Mouse (Mus musculus): Measurements from ENCODE around the gene Atp8a2. TPM values are rescaled to one million over a fixed set of nuclear protein-coding genes. Genes with fewer than 3 reads are reported as not detected.

Atp8a2 gene
- polyA plus RNA-seq, 1 experiment, result 0.36 TPM

DNA sequence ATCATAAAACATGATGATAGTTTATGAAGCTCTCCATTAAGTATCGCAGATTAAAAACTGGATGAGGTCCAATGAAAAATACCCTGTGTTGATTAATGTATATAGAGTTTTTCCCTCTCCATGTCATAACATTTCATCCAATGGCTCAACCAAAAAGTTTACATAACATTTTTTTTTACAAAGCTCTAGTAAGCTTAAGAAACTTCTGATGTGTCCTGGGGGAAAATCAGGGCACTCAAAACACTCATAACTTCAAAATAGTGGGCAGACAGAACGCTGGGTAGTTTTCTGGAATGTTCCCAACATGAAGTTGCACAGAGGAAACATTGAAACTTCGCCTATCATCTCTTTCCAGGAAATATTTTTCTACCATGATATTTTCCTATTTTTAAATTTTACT is 318.7 kb downstream of the Atp8a2 start:
- H3K27me3 ChIP-seq (replicated peaks; ENCODE audit: control insufficient read depth, insufficient read depth, low read length), result no peaks in the 10 kb centered on the region
- TF ChIP-seq CTCF (conservative IDR thresholded peaks at IDR 0.05; ENCODE audit: insufficient read depth, insufficient read length, low read depth, low read length) (no peak), POLR2A (IDR thresholded peaks at IDR 0.05; ENCODE audit: low read depth, low read length) (no peak)
- no peak overlapping the region for H3K27ac ChIP-seq (ENCODE audit: insufficient read depth, low read depth, low read length)
- H3K4me1 ChIP-seq (ENCODE audit: control insufficient read depth, insufficient read depth, low read length), result no peaks in the 10 kb centered on the region
- WGBS, result 82% methylated on average over 3 of the region's 3 CpGs
- H3K4me3 ChIP-seq (ENCODE audit: insufficient read depth, low read depth, low read length), result no peak overlapping the region
- DNase-seq, result no peak
- no peaks in the 10 kb centered on the region for H3K36me3 ChIP-seq (ENCODE audit: control insufficient read depth, insufficient read depth, low read length)

DNA sequence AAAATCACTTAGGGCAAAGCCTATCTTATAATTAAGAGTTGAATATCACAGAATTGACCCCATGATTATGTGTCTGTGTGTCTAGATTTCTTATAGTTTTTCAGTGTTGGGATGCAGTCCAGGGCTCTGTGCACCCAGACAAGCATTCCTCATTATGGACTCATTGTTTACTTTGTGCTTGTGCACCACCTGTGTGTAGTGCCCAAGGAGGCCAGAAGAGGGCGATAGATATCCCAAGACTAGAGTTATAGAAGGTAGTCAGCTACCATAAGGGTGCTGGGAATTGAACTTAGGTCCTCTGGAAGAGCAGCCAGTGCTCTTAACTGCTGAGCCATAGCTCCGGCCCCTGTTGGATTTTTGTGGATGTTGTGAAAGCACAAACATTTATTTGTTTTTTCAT is 320.5 kb downstream of the Atp8a2 start:
- Histone ChIP-seq H3K4me3 (ENCODE audit: insufficient read depth, low read depth, low read length) (no peak overlapping the region), H3K36me3 (ENCODE audit: control insufficient read depth, insufficient read depth, low read length) (no peaks in the 10 kb centered on the region), H3K27ac (ENCODE audit: insufficient read depth, low read depth, low read length) (no peak overlapping the region), H3K27me3 (replicated peaks; ENCODE audit: control insufficient read depth, insufficient read depth, low read length) (no peaks in the 10 kb centered on the region), H3K4me1 (ENCODE audit: control insufficient read depth, insufficient read depth, low read length) (no peaks in the 10 kb centered on the region)
- 80% methylated on average over 2 of the region's 2 CpGs for WGBS
- TF ChIP-seq POLR2A (IDR thresholded peaks at IDR 0.05; ENCODE audit: low read depth, low read length) (no peak), CTCF (conservative IDR thresholded peaks at IDR 0.05; ENCODE audit: insufficient read depth, insufficient read length, low read depth, low read length) (no peak)
- no peak for DNase-seq

DNA sequence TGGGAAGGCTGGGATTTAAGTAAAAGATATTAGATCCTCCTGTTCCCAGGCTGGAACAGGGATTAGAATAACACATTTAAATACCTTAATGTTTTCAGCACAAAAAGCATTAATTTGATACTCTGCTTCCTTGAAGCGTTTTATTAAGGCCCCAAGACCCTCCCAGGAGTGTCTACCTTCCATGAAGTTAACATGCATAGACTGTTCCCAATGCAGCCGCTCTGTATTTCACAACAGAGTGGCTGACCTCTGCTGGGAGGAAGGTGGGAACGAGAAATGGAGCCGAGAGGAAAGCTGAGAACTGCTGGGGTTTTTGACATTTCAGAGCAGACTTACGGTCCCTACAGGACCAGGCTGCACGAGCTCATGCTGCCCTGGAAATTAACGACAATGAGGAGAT is 328.6 kb downstream of the Atp8a2 start:
- no peak for TF ChIP-seq POLR2A (IDR thresholded peaks at IDR 0.05; ENCODE audit: low read depth, low read length)
- no peak for TF ChIP-seq CTCF (conservative IDR thresholded peaks at IDR 0.05; ENCODE audit: insufficient read depth, insufficient read length, low read depth, low read length)
- H3K36me3 ChIP-seq (ENCODE audit: control insufficient read depth, insufficient read depth, low read length), result no peaks in the 10 kb centered on the region
- no peaks in the 10 kb centered on the region for H3K4me1 ChIP-seq (ENCODE audit: control insufficient read depth, insufficient read depth, low read length)
- 39% methylated on average over 7 of the region's 7 CpGs for WGBS
- H3K27me3 ChIP-seq (replicated peaks; ENCODE audit: control insufficient read depth, insufficient read depth, low read length), result no peaks in the 10 kb centered on the region
- no peak for DNase-seq
- no peak overlapping the region for H3K27ac ChIP-seq (ENCODE audit: insufficient read depth, low read depth, low read length)
- H3K4me3 ChIP-seq (ENCODE audit: insufficient read depth, low read depth, low read length), result no peak overlapping the region

DNA sequence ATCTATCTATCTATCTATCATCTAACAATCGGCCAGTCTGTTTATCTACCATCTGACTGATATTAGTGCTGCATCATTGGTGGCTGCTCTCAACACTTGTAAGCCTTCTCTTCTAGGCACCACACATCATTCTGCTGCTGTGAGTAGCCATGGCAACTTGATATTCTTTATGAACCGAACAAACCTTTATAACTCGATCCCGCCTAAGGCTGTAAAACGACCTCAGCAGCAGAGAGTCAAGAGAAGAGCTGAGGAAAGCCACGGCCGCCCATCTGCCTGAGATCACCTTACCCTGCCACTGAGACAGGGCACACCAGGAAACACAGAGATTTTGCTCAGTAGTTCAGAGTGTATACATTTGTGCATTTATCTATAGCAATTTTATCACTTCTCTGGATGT is 329.2 kb downstream of the Atp8a2 start:
- Histone ChIP-seq H3K4me1 (ENCODE audit: control insufficient read depth, insufficient read depth, low read length) (no peaks in the 10 kb centered on the region), H3K27me3 (replicated peaks; ENCODE audit: control insufficient read depth, insufficient read depth, low read length) (no peaks in the 10 kb centered on the region), H3K27ac (ENCODE audit: insufficient read depth, low read depth, low read length) (no peak overlapping the region), H3K36me3 (ENCODE audit: control insufficient read depth, insufficient read depth, low read length) (no peaks in the 10 kb centered on the region), H3K4me3 (ENCODE audit: insufficient read depth, low read depth, low read length) (no peak overlapping the region)
- WGBS, result 45% methylated on average over 7 of the region's 7 CpGs
- DNase-seq, result no peak
- TF ChIP-seq CTCF (conservative IDR thresholded peaks at IDR 0.05; ENCODE audit: insufficient read depth, insufficient read length, low read depth, low read length), result no peak
- TF ChIP-seq POLR2A (IDR thresholded peaks at IDR 0.05; ENCODE audit: low read depth, low read length), result no peak

DNA sequence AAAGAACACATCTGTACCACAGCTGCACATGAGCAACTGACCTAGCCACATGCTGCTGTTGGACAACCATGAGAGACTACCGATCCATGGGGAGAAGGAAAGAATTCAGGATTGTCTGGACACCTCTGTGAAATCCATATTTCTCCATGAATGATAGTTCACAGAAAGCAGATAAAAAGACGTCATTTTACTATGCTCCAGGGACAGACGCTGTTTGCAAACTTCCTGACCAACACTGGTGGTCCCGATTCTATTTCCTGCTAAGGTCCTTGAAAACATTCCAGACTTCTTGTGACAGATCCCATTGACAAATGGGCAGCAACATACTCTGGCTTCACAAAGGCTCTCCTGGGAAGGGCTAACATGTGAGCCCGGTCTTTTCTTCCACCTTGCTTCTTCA is 331.0 kb downstream of the Atp8a2 start:
- no peaks in the 10 kb centered on the region for H3K36me3 ChIP-seq (ENCODE audit: control insufficient read depth, insufficient read depth, low read length)
- no peak overlapping the region for H3K4me3 ChIP-seq (ENCODE audit: insufficient read depth, low read depth, low read length)
- H3K27ac ChIP-seq (ENCODE audit: insufficient read depth, low read depth, low read length), result no peak overlapping the region
- WGBS, result 72% methylated on average over 5 of the region's 5 CpGs
- DNase-seq, result no peak
- H3K4me1 ChIP-seq (ENCODE audit: control insufficient read depth, insufficient read depth, low read length), result no peaks in the 10 kb centered on the region
- H3K27me3 ChIP-seq (replicated peaks; ENCODE audit: control insufficient read depth, insufficient read depth, low read length), result no peaks in the 10 kb centered on the region
- TF ChIP-seq POLR2A (IDR thresholded peaks at IDR 0.05; ENCODE audit: low read depth, low read length), result no peak

DNA sequence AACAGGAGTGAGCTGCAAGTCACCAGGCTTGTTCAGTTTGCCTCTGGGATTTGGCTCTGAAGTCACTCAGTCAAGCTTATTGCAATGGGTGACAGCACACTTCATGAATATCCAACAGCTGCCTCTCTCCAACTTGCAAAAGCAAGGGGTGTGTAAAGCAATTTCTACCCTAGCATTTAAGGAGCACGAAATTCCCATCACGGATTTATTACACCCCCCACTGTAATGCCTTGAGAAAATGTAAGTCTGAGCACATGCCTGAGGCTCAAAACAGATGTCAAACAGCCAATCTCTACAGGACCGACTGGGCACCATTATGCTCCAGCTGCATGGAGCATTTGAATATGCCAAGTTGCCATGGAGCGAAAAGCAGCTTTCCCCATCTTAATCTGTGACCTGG is 334.6 kb downstream of the Atp8a2 start:
- H3K27ac ChIP-seq (ENCODE audit: insufficient read depth, low read depth, low read length), result no peak overlapping the region
- DNase-seq, result peak; percentile 23
- no peak for TF ChIP-seq CTCF (conservative IDR thresholded peaks at IDR 0.05; ENCODE audit: insufficient read depth, insufficient read length, low read depth, low read length)
- no peak for TF ChIP-seq POLR2A (IDR thresholded peaks at IDR 0.05; ENCODE audit: low read depth, low read length)
- H3K36me3 ChIP-seq (ENCODE audit: control insufficient read depth, insufficient read depth, low read length), result no peaks in the 10 kb centered on the region
- no peaks in the 10 kb centered on the region for H3K4me1 ChIP-seq (ENCODE audit: control insufficient read depth, insufficient read depth, low read length)
- no peaks in the 10 kb centered on the region for H3K27me3 ChIP-seq (replicated peaks; ENCODE audit: control insufficient read depth, insufficient read depth, low read length)
- WGBS, result 61% methylated on average over 4 of the region's 4 CpGs
- no peak overlapping the region for H3K4me3 ChIP-seq (ENCODE audit: insufficient read depth, low read depth, low read length)

DNA sequence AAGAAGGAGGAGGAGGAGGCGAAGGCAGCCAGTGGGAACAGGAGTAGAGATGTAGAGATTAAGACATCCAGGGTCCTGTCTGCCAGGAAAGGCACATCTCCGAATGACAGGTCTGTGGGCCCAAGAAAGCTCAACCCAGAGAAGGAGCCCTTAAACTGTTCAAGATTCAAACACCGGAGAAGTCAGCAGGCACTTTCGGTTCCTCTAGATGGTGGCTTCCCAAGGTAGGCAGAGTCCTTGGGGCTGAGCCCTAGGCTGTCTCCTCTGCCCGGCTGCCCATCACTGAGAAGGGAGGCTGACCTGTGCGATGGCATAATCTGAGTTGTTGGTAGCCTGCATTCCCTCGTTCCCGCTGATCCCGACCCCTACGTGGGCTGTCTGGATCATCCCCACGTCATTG is 337.1 kb downstream of the Atp8a2 start:
- DNase-seq, result no peak
- Histone ChIP-seq H3K27me3 (replicated peaks; ENCODE audit: control insufficient read depth, insufficient read depth, low read length) (no peaks in the 10 kb centered on the region), H3K36me3 (ENCODE audit: control insufficient read depth, insufficient read depth, low read length) (no peaks in the 10 kb centered on the region), H3K4me1 (ENCODE audit: control insufficient read depth, insufficient read depth, low read length) (no peaks in the 10 kb centered on the region), H3K27ac (ENCODE audit: insufficient read depth, low read depth, low read length) (no peak overlapping the region), H3K4me3 (ENCODE audit: insufficient read depth, low read depth, low read length) (no peak overlapping the region)
- WGBS, result 90% methylated on average over 11 of the region's 11 CpGs
- TF ChIP-seq CTCF (conservative IDR thresholded peaks at IDR 0.05; ENCODE audit: insufficient read depth, insufficient read length, low read depth, low read length) (no peak), POLR2A (IDR thresholded peaks at IDR 0.05; ENCODE audit: low read depth, low read length) (no peak)

Measured in kidney, adult 2 months (tissue).